In the genomic region with DNA sequence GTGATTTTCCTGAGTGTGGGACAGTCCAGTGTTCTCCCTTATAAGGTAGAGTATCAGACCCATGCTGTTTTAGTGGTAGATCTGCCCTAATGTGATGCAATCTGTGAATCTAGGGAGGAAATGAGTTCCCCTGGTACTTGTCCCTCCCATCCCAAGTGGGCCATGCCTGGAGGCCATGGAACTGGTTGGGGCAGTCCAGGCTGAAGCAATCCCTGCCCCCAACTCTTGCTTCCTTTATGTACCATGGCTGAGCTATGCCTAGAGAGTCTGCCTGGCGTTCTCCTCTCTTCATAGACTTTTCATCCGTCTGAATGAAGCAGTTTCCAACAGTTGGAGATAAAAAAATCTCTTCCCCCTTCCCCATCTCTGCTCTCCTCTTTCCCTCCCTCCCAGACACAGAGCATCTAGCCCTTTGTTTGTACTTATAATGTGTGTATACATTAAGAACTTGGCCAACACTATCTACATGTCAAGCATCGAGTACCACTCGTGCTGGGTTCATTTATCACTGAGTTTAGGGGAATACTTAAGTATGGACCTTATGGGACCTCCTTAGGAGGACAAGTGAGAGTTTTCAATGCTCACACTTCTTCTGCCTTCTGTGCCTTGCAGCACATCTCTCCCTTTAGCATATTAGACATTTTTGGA, we compare ENCODE assay signal across 19 mouse cellular contexts.
A peak's percentile ranks its signal among the peaks of the same experiment; 100 is the strongest.
DNase-seq lines count a peak whose midpoint lies in the region; ATAC-seq lines count a peak whose summit lies in the region.
"Had no signal": no experiment of that assay in that cellular context is flagged by ENCODE, and none has a peak within 500 bp of the region (broad histone marks: within the 10 kb centered on the region; RNA-seq: fewer than 3 reads in every experiment).

No protein-coding gene starts in this region.

- H3K4me2 ChIP-seq in embryonic facial prominence, embryonic 14.5 days (ENCODE audit: low read depth, low read length), result no peak overlapping the region
- H3K4me2 ChIP-seq in heart, embryonic 12.5 days, result no peak overlapping the region
- H3K4me2 ChIP-seq: embryonic facial prominence, embryonic 13.5 days; forebrain, embryonic 15.5 days; stomach, embryonic 15.5 days had no signal

- no peaks in the 10 kb centered on the region for H3K36me3 ChIP-seq in embryonic facial prominence, embryonic 14.5 days (ENCODE audit: control insufficient read depth, insufficient read depth, low read length)
- no peaks in the 10 kb centered on the region for H3K36me3 ChIP-seq in heart, embryonic 12.5 days
- H3K36me3 ChIP-seq: embryonic facial prominence, embryonic 13.5 days; forebrain, embryonic 15.5 days; stomach, embryonic 15.5 days had no signal

- DNase-seq in lung, adult 18-20 months, result peak; percentile 38 to 64
- DNase-seq in lung, postnatal 14 days, result no peak
- DNase-seq in NIH3T3 (ENCODE audit: low read depth), result peak; percentile 19
- peak; percentile 45 for DNase-seq in embryonic facial prominence, embryonic 14.5 days (ENCODE audit: low spot score)
- peak; percentile 49 for DNase-seq in lung, postnatal 36 days
- no peak for DNase-seq in right cerebral cortex, postnatal 4 days
- DNase-seq: adrenal gland, postnatal 14 days; cerebellum, postnatal 10 days; gastrocnemius, postnatal 36 days; kidney, adult 9 months; liver; right cerebral cortex, postnatal 25 days had no signal

- ATAC-seq in embryonic facial prominence, embryonic 14.5 days (ENCODE audit: low read depth), result no peak
- no peak for ATAC-seq in heart, embryonic 12.5 days (ENCODE audit: insufficient number of reproducible peaks, low FRiP score)
- ATAC-seq: forebrain, embryonic 15.5 days; midbrain, embryonic 16.5 days; Patski had no signal

- 69% methylated on average over 4 of the region's 4 CpGs for WGBS in embryonic facial prominence, embryonic 14.5 days
- 77% methylated on average over 4 of the region's 4 CpGs for whole genome bisulfite sequencing in heart, embryonic 12.5 days

- H3K9ac ChIP-seq in embryonic facial prominence, embryonic 14.5 days (ENCODE audit: low read depth, low read length), result no peak overlapping the region
- H3K9ac ChIP-seq in heart, embryonic 12.5 days, result no peak overlapping the region
- H3K9ac ChIP-seq: embryonic facial prominence, embryonic 13.5 days; forebrain, embryonic 15.5 days; stomach, embryonic 15.5 days had no signal

- no peak overlapping the region for H3K27ac ChIP-seq in embryonic facial prominence, embryonic 14.5 days (replicated peaks; ENCODE audit: low read depth, low read length)
- no peak overlapping the region for H3K27ac ChIP-seq in heart, embryonic 12.5 days (ENCODE audit: poor library complexity, severe bottlenecking)
- H3K27ac ChIP-seq: embryonic facial prominence, embryonic 13.5 days; forebrain, embryonic 15.5 days; layer of hippocampus, adult 2 months; stomach, embryonic 15.5 days had no signal

- H3K4me1 ChIP-seq in embryonic facial prominence, embryonic 14.5 days (ENCODE audit: control insufficient read depth, insufficient read depth, low read length), result no peaks in the 10 kb centered on the region
- 0 out of 2 replicates have a peak, but pooled peaks cover 9% of the 10 kb centered on the region for H3K4me1 ChIP-seq in heart, embryonic 12.5 days (replicated peaks)
- H3K4me1 ChIP-seq: embryonic facial prominence, embryonic 13.5 days; forebrain, embryonic 15.5 days; stomach, embryonic 15.5 days had no signal

- H3K27me3 ChIP-seq in embryonic facial prominence, embryonic 14.5 days (replicated peaks; ENCODE audit: control insufficient read depth, insufficient read depth, low read length), result no peaks in the 10 kb centered on the region
- no peaks in the 10 kb centered on the region for H3K27me3 ChIP-seq in heart, embryonic 12.5 days (replicated peaks)
- H3K27me3 ChIP-seq: embryonic facial prominence, embryonic 13.5 days; forebrain, embryonic 15.5 days; Patski; stomach, embryonic 15.5 days had no signal

- H3K9me3 ChIP-seq in embryonic facial prominence, embryonic 14.5 days (ENCODE audit: control insufficient read depth, low read length), result no peaks in the 10 kb centered on the region
- H3K9me3 ChIP-seq in heart, embryonic 12.5 days (replicated peaks), result no peaks in the 10 kb centered on the region
- H3K9me3 ChIP-seq: embryonic facial prominence, embryonic 13.5 days; forebrain, embryonic 15.5 days; stomach, embryonic 15.5 days had no signal

- no peak overlapping the region for H3K4me3 ChIP-seq in embryonic facial prominence, embryonic 14.5 days (ENCODE audit: low read depth, low read length)
- no peak overlapping the region for H3K4me3 ChIP-seq in heart, embryonic 12.5 days
- H3K4me3 ChIP-seq: embryonic facial prominence, embryonic 13.5 days; forebrain, embryonic 15.5 days; layer of hippocampus, adult 2 months; stomach, embryonic 15.5 days had no signal

Comparison
In these comparisons a context has a peak if more than half of its experiments do, and no peak if none do; other contexts are left out.
1. DNase-seq: peak in lung, adult 18-20 months (2 of 2), NIH3T3 (single experiment), embryonic facial prominence, embryonic 14.5 days (single experiment) and lung, postnatal 36 days (single experiment); none in lung, postnatal 14 days (single experiment) and right cerebral cortex, postnatal 4 days (single experiment).